8 mouse cellular contexts compared by ENCODE assay signal in genomic region chrX:169984853-169985252, GRCm38 (mm10). TPM values are rescaled to one million over a fixed set of nuclear protein-coding genes. Genes with fewer than 3 reads are reported as not detected.
DNase-seq lines count a peak whose midpoint lies in the region; TF ChIP-seq lines count a peak whose summit lies in the region.
"Not testable (repeated sequence)": the region's sequence is repeated elsewhere in the genome, so short reads cannot be mapped to it uniquely, and the experiment has no call there.

No protein-coding gene starts in this region.

- not testable (repeated sequence) for TF ChIP-seq CTCF in left cerebral cortex, adult 2 months (IDR thresholded peaks at IDR 0.05)

- intact Hi-C loops in left cerebral cortex, adult 2 months (cut with DNase I) = loop anchor here (5.0 kb wide), 1 partner anchor 188 kb away; no protein-coding TSS in a partner anchor

- peak; percentile 4 for DNase-seq in T-cell, adult 2 months (ENCODE audit: low spot score)
- peak; percentile 34 for DNase-seq in cerebellum, adult 9-10 months
- peak; percentile 44 to 55 for DNase-seq in frontal cortex, postnatal 14 days (ENCODE audit: low spot score in 2 of 2)
- peak; percentile 22 for DNase-seq in hindlimb bud, embryonic 11.5 days (ENCODE audit: extremely low spot score, low read depth, low spot score)
- peak; percentile 20 to 55 for DNase-seq in left cerebral cortex, adult 2 months (ENCODE audit: extremely low spot score in 1 of 2, low spot score in 2 of 2)
- DNase-seq in lung, postnatal 10 days = peak; percentile 7
- peak; percentile 5 for DNase-seq in right cerebral cortex, postnatal 25 days
- peak; percentile 39 for DNase-seq in urinary bladder, postnatal 25 days (ENCODE audit: low spot score)

- H3K4me3 ChIP-seq in left cerebral cortex, adult 2 months = not testable (repeated sequence)

- H3K27ac ChIP-seq in left cerebral cortex, adult 2 months = not testable (repeated sequence)

RNA-seq across cellular contexts. Expression of gene Gm21887, which starts 24.6 kb away (rescaled TPM):
- total RNA-seq in left cerebral cortex, adult 2 months (2021) = 100 to 1,000 TPM; 190 to 207 TPM
